Mouse (Mus musculus) bone marrow macrophage, adult 2 months (primary cell): ENCODE measurements around the gene Yy1.

ENCODE experiments used
- CTCF ChIP-seq: IDR thresholded peaks from 2 replicates; pipeline ENCODE4 v1.5.1; 2012; ENCODE audit warnings: low read depth, mild to moderate bottlenecking, low read length, moderate library complexity
- POLR2A ChIP-seq: IDR thresholded peaks from 2 replicates; pipeline ENCODE4 v1.6.1; 2012; ENCODE audit warnings: mild to moderate bottlenecking, low read depth, low read length, borderline replicate concordance

DNA sequence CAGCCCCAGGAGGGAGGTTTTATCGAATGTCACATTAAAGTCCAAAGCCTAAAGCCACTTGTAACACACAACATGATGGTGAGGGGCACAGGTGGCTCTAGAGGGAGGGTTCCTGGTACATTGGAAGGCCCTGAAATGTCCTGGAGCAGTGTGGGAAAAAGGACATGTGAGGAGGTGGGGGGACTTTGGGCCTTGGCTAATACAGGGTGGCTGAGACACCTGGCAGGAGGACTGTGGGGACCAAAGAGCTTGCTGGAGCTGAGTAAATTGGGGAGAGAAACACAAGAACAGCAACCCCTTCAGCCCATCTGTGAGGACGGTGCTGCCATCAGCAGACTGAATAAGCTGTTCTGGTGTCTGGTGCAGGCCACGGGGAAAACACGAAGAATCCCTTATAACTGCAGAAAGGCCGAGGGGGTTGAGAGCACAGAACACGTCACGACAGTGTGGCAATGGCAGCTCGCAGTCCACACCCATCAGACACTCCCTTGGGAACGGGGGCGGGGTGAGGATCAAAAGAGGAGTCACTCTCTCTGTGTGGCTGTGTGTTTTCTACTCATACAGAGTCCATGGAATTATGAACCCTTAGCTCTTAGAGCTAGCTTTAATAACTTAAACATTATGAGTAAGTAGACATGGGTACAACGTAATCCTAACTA, 24.4 kb upstream of the Yy1 start:
- TF ChIP-seq CTCF (no peak), POLR2A (no peak)
